Mouse (Mus musculus) kidney, postnatal 10 days (tissue): Measurements from ENCODE around the gene 1500011B03Rik.
"Not testable (repeated sequence)": the region's sequence is repeated elsewhere in the genome, so short reads cannot be mapped to it uniquely, and the experiment has no call there.

Experiments used
- DNase-seq: peaks from one replicate; pipeline ENCODE4 v3.0.0; 2021; ENCODE audit warnings: mixed read lengths

Gene 1500011B03Rik

GRCm38 (mm10) chr5:114822796-114823688, at the start of gene 1500011B03Rik:
1500011B03Rik (minus strand) TSS chr5:114823468.
- peak; percentile 88 for DNase-seq

- DNase-seq, result no peak
These were observed 42.0 kb upstream of the 1500011B03Rik start for GRCm38 (mm10) chr5:114865279-114865678.

GRCm38 (mm10) chr5:114864813-114865212, 41.5 kb upstream of the 1500011B03Rik start:
- no peak for DNase-seq

GRCm38 (mm10) chr5:114861730-114862129, 38.5 kb upstream of the 1500011B03Rik start:
- DNase-seq, result peak; percentile 40

- DNase-seq, result peak; percentile 83
These were observed 36.0 kb upstream of the 1500011B03Rik start for GRCm38 (mm10) chr5:114859253-114859652.

GRCm38 (mm10) chr5:114858582-114858981, 35.3 kb upstream of the 1500011B03Rik start, which contains the start of gene Gm9936:
Gm9936 (minus strand) TSS chr5:114858682.
- DNase-seq, result no peak

GRCm38 (mm10) chr5:114853364-114853763, 30.1 kb upstream of the 1500011B03Rik start, which contains the start of gene 4930519G04Rik:
4930519G04Rik (plus strand) TSS chr5:114853664.
- DNase-seq, result not testable (repeated sequence)

GRCm38 (mm10) chr5:114851565-114852236, 28.4 kb upstream of the 1500011B03Rik start:
- DNase-seq, result no peak

GRCm38 (mm10) chr5:114844371-114844770, 21.1 kb upstream of the 1500011B03Rik start:
- not testable (repeated sequence) for DNase-seq

GRCm38 (mm10) chr5:114842674-114843073, 19.4 kb upstream of the 1500011B03Rik start:
- DNase-seq, result no peak

- DNase-seq, result not testable (repeated sequence)
These were observed 18.9 kb upstream of the 1500011B03Rik start for GRCm38 (mm10) chr5:114842155-114842554.

GRCm38 (mm10) chr5:114840481-114840880, 17.2 kb upstream of the 1500011B03Rik start:
- not testable (repeated sequence) for DNase-seq

GRCm38 (mm10) chr5:114836886-114837285, 13.6 kb upstream of the 1500011B03Rik start:
- DNase-seq, result no peak

- DNase-seq, result no peak
These were observed 6.5 kb upstream of the 1500011B03Rik start for GRCm38 (mm10) chr5:114829740-114830139.

GRCm38 (mm10) chr5:114827427-114827826, 4.2 kb upstream of the 1500011B03Rik start:
- DNase-seq, result no peak

GRCm38 (mm10) chr5:114825978-114826691, 2.9 kb upstream of the 1500011B03Rik start:
- peak; percentile 91 for DNase-seq

- peak; percentile 64 for DNase-seq
These were observed 929 bp upstream of the 1500011B03Rik start for GRCm38 (mm10) chr5:114824197-114824596.

- DNase-seq, result no peak
These were observed 5.1 kb downstream of the 1500011B03Rik start for GRCm38 (mm10) chr5:114818124-114818523.

- no peak for DNase-seq
These were observed 6.7 kb downstream of the 1500011B03Rik start for GRCm38 (mm10) chr5:114816599-114816998.

- DNase-seq, result peak; percentile 93
These were observed 9.6 kb downstream of the 1500011B03Rik start for GRCm38 (mm10) chr5:114813525-114814181.

- no peak for DNase-seq
These were observed 13.4 kb downstream of the 1500011B03Rik start for GRCm38 (mm10) chr5:114809826-114810225.

GRCm38 (mm10) chr5:114809181-114809756, 14.0 kb downstream of the 1500011B03Rik start:
- DNase-seq, result no peak
